Mouse (Mus musculus) forebrain, embryonic 10.5 days (tissue): ENCODE results near the gene Atxn7l1. TPM values are rescaled to one million over a fixed set of nuclear protein-coding genes. Genes with fewer than 3 reads are reported as not detected.

Experiments used
- DNase-seq: peaks from one replicate; pipeline ENCODE4 v3.0.0-alpha.2; 2017; ENCODE audit warnings: low spot score; ENCODE audit errors: extremely low spot score
- H3K27ac ChIP-seq: fragments of 300-500 bp; sonication (generic); 2 replicates; pipeline ENCODE4 v1.5.1; 2016; ENCODE audit warnings: mild to moderate bottlenecking
- H3K27me3 ChIP-seq: fragments of 300-500 bp; sonication (generic); 2 replicates; pipeline ENCODE4 v1.6.1; 2016; ENCODE audit warnings: mild to moderate bottlenecking; ENCODE audit not compliant: poor library complexity, severe bottlenecking
- H3K36me3 ChIP-seq: fragments of 300-500 bp; sonication (generic); replicated peaks from 2 replicates; pipeline ENCODE4 v1.6.1; 2016; ENCODE audit warnings: mild to moderate bottlenecking, moderate library complexity
- H3K4me1 ChIP-seq: fragments of 300-500 bp; sonication (generic); 2 replicates; pipeline ENCODE4 v1.6.1; 2016
- H3K4me3 ChIP-seq: fragments of 300-500 bp; sonication (generic); 2 replicates; pipeline ENCODE4 v1.5.1; 2016; ENCODE audit warnings: mild to moderate bottlenecking, moderate library complexity
- H3K9me3 ChIP-seq: fragments of 300-500 bp; sonication (generic); 2 replicates; pipeline ENCODE4 v1.6.1; 2016; ENCODE audit warnings: mild to moderate bottlenecking, moderate library complexity
- WGBS: fragments of 180-500 bp; shearing (Covaris S2); methylation state at CpG from one replicate; pipeline ENCODE4 v1.1.7; 2016; 5-methylcytosine and 5-hydroxymethylcytosine counted together
- polyA plus RNA-seq: library from polyadenylated mRNA; unstranded; fragments of >200 nt; fragmentation: Nextera tagmentation; extraction: Ambion mirVana; gene quantifications from 2 replicates; pipeline ENCODE4 v1.2.1, GENCODE M21; 2016

Gene Atxn7l1
- polyA plus RNA-seq, 1 experiment from 2014 or later: 11.0 TPM

DNA sequence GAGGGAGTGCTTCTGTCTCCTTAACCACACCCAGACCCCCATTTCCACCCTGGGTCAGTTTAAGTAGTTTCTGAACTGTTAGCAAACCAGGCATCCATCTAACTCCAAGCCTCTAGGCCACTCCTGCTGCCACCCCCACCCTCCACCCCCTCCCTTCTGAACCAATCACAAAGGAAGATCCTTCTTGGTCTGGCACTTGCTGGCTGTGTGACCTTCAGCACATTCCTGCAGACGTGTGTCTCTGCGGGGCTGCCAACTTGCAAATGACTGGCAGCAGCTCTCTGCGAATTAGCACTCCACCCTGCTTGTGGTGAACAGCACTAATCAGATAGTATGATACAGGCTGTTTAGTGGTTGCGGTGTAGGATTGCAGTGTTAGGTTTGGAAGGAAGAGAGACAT is 18.1 kb upstream of the Atxn7l1 start:
- WGBS: 20% methylated on average over 4 of the region's 4 CpGs
- H3K4me3 ChIP-seq: no peak overlapping the region
- no peaks in the 10 kb centered on the region for H3K36me3 ChIP-seq
- no peaks in the 10 kb centered on the region for H3K27me3 ChIP-seq
- no peaks in the 10 kb centered on the region for H3K9me3 ChIP-seq
- H3K27ac ChIP-seq: no peak overlapping the region
- peaks cover 19% of the 10 kb centered on the region for H3K4me1 ChIP-seq
- no peak for DNase-seq

DNA sequence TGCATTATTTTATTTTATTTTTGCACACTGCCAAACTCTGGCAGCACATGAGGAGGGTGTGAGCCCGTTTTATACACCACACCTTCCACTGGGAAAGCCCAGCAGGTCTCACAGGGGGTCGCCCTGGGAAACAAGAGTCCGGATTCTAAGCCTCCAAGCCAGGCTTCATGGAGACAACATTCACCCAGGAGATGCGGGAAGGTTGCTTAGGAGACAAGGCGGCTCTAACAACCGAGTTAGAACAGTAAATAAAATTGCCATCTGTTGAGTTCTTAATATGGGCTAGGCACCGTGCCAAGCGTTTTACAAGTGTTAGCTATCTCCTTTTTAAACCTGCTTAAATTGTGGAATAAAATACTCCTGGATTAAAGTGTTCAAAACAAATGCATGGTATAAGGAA is 17.1 kb upstream of the Atxn7l1 start:
- H3K27me3 ChIP-seq: no peaks in the 10 kb centered on the region
- 56% methylated on average over 8 of the region's 8 CpGs for WGBS
- H3K9me3 ChIP-seq: no peaks in the 10 kb centered on the region
- peaks cover 19% of the 10 kb centered on the region for H3K4me1 ChIP-seq
- DNase-seq: no peak
- H3K27ac ChIP-seq: no peak overlapping the region
- no peaks in the 10 kb centered on the region for H3K36me3 ChIP-seq
- no peak overlapping the region for H3K4me3 ChIP-seq

DNA sequence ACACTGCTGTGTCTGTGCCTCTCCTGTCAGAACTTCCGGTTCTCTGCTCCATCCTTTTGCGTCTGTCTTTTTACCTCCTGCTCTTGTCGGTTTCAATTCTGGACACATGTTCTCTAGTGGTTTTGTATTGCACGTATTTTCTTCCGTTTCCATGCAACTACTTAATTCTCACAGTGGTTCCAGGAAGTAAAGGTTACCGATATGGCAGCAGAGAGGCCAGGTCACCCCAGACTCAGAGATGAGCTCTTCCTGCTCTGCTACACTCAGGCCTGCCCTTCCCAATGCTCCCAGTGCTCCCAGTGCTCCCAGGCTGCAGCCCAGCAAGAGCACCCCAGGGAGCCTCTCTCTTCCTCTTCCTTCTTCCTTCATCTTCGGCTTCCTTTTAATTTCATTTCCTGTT is 15.7 kb upstream of the Atxn7l1 start:
- DNase-seq: no peak
- no peaks in the 10 kb centered on the region for H3K27me3 ChIP-seq
- no peaks in the 10 kb centered on the region for H3K36me3 ChIP-seq
- WGBS: 77% methylated on average over 7 of the region's 7 CpGs
- peaks cover 19% of the 10 kb centered on the region for H3K4me1 ChIP-seq
- no peak overlapping the region for H3K4me3 ChIP-seq
- no peaks in the 10 kb centered on the region for H3K9me3 ChIP-seq
- H3K27ac ChIP-seq: peak overlapping the region; percentile 8; the same call in 1 of the 2 replicates

DNA sequence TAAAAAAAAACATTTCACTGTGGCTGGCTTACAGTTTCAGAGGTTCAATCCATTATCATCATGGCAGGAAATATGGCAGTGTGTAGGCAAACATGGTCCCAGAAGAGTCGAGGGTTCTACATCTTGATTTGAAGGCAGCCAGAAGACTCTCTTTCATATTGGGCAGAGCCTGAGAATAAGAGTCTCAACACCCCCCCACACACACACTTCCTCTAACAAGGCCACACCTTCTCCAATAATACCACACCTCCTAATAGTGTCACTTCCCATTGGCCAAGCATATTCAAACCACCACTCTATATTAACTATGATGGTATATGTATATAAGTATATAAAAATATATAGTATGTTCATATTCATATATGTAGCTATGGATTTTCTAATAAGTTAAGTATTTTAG is 9.6 kb upstream of the Atxn7l1 start:
- Histone ChIP-seq H3K9me3 (no peaks in the 10 kb centered on the region), H3K4me3 (no peak overlapping the region), H3K27me3 (no peaks in the 10 kb centered on the region), H3K4me1 (no peaks in the 10 kb centered on the region), H3K27ac (no peak overlapping the region), H3K36me3 (no peaks in the 10 kb centered on the region)
- 90% methylated on average over 1 of the region's 1 CpGs for WGBS
- no peak for DNase-seq

DNA sequence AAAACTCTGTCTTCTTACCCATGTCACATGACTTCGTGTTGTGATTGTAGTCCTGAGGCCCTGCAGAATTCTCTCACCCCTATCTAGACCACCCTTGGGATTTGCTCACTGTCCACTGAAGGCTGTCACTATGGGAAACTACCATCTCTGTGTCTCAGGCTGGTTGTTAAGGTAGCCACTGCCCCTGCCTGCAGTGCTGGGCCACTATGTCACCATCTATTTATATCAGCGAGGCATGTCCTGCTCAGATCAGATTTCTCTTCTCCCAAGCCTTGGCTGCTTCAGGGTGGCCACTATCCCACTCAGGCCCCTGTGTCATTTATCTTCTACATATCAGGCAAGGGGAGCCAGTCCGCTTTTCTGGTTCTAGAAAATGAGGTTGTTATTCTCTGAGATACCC is 8.4 kb upstream of the Atxn7l1 start:
- WGBS: 83% methylated on average over 3 of the region's 3 CpGs
- no peaks in the 10 kb centered on the region for H3K9me3 ChIP-seq
- no peaks in the 10 kb centered on the region for H3K4me1 ChIP-seq
- DNase-seq: no peak
- H3K27ac ChIP-seq: no peak overlapping the region
- no peak overlapping the region for H3K4me3 ChIP-seq
- H3K27me3 ChIP-seq: no peaks in the 10 kb centered on the region
- no peaks in the 10 kb centered on the region for H3K36me3 ChIP-seq

DNA sequence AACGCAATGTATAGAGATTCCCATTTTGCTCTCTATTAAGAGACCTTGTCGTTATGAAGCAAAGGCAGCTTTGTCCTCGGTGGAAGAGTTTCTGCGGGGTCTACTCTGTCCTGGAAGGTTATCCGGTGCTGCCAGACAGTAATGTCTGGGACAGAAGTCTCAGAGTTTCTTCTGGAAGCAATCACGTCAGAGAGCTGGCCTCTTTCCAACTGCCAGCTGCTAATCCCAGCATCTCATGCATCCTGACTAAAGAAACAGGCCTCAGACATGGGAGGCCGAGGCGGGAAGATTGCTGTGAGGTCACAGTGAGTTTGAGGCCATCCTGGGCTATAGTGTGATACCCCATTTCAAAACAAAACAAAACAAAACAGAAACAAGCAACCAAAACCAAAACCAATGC is 3.0 kb upstream of the Atxn7l1 start:
- Histone ChIP-seq H3K4me1 (peaks cover 22% of the 10 kb centered on the region), H3K9me3 (no peaks in the 10 kb centered on the region), H3K4me3 (no peak overlapping the region), H3K27ac (no peak overlapping the region), H3K27me3 (peaks cover 27% of the 10 kb centered on the region), H3K36me3 (no peaks in the 10 kb centered on the region)
- 76% methylated on average over 8 of the region's 8 CpGs for WGBS
- no peak for DNase-seq

DNA sequence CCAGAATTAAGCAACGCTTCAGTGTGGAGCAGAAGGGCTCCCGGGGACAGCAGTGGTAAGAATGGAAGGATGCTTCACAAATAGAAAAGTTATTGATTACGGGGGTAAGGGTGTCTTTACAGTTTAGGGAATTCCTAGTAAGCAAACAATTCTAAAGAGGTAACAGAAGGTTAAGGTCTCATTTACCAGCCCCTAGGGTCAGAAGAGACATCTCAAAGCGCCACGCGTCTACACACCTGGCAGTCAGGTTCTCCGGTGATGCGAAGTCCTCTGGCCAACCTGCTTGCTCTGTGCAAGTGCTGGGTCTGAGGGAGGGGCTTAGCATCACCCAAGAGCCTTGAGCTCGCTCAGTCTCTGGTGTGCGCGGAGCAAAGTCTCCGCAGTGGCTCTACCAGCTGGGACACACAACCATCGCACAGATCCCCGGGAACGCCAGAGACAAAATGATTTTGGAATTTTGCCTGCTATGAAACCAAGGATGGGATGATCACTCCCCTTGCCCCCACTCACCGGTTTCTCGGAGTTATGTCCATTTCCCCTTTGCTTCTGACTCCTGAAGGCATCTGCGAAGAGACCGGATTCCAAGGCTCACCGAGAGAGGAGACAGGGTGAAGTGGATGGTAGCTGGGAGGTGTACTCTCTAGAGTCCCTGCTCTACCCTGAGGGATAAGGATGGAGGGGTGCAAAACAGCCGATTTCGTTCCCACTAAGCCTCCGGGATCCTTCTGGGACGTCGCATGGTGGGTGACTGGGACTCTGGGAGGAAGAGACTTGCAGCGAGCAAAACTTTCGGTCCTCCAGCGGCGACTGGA is 665 bp upstream of the Atxn7l1 start:
- peak; percentile 42 for DNase-seq
- Histone ChIP-seq H3K36me3 (no peaks in the 10 kb centered on the region), H3K9me3 (no peaks in the 10 kb centered on the region), H3K27me3 (peaks cover 27% of the 10 kb centered on the region), H3K4me3 (peak overlapping the region; percentile 71), H3K27ac (peak overlapping the region; percentile 79), H3K4me1 (peaks cover 22% of the 10 kb centered on the region)
- 5% methylated on average over 29 of the region's 29 CpGs for WGBS

DNA sequence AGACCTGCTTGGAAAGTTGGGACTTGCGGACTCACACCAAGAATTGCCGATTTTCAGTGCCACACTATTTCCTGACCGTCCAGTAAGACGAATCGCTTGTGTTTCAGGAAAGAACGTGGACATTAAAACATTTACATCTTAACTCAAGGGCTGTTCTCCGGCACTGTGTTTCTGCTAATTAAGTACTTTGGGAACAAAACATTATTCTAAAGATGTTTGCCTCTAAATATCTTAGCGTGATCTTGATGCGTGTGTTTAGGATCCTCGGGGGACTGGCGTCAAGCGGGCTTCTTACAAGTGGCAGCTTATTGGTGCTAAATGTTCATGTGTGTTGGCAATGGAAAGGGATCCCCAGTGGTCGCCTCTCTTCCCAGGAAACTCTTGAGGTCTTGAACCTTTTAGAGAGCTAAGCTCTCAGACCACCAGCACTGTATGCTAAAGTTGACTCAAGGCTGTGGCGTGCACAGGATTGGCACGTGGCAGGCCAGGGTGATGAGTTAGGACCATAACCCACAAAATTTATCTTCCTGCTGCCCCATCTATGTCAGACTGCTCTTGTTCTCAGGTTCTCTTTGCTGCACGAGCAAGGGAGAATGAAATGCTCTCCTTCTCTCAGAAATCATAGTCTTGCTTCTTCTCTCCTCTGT is 2.2 kb downstream of the Atxn7l1 start:
- Histone ChIP-seq H3K27ac (no peak overlapping the region), H3K4me1 (peaks cover 22% of the 10 kb centered on the region), H3K27me3 (peaks cover 23% of the 10 kb centered on the region), H3K36me3 (no peaks in the 10 kb centered on the region), H3K9me3 (no peaks in the 10 kb centered on the region), H3K4me3 (no peak overlapping the region)
- 95% methylated on average over 16 of the region's 16 CpGs for WGBS
- no peak for DNase-seq

DNA sequence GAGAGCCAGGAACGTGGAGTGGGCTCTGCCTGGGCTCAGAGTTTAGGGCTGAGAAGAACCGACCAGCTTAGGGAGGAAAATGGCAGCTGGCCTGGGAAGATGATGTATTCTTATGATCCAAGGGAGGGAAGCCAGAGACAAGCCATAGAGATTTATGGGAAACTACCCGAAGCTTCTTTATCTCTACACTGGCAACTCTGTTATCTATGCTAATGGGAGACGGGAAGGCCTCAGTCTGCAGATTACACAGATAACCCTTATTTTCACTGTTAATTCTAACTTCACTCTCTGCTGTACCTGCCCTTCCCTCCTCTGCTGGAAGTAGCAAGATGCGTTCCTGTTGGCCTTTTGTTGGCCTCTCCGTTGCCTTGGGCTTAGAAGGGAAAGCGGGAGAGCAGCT is 5.6 kb downstream of the Atxn7l1 start:
- DNase-seq: no peak
- H3K27ac ChIP-seq: no peak overlapping the region
- peaks cover 9% of the 10 kb centered on the region; the same call in 1 of the 2 replicates for H3K36me3 ChIP-seq
- no peaks in the 10 kb centered on the region for H3K9me3 ChIP-seq
- WGBS: 81% methylated on average over 7 of the region's 7 CpGs
- H3K4me1 ChIP-seq: peaks cover 12% of the 10 kb centered on the region
- H3K27me3 ChIP-seq: no peaks in the 10 kb centered on the region
- no peak overlapping the region for H3K4me3 ChIP-seq

DNA sequence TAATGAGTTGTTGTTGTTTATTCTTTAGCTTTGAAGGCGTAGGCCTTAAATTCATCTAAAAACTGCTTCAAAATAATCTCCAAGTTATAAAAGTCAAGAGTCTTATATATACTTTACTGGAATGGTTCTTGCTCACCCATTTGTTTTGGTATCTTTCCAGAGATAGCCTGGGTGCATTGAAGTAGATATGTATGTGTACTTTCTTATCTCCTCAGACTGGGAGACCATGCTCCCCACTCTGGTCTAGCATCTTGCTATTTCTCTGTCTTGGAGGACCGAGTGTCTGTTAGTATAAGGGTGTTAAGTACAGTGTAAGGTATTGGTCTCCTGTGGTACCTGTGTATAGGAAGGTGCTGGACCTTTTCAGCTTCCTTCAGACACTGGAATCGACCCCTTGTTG is 6.4 kb downstream of the Atxn7l1 start:
- no peaks in the 10 kb centered on the region for H3K27me3 ChIP-seq
- 88% methylated on average over 3 of the region's 3 CpGs for WGBS

DNA sequence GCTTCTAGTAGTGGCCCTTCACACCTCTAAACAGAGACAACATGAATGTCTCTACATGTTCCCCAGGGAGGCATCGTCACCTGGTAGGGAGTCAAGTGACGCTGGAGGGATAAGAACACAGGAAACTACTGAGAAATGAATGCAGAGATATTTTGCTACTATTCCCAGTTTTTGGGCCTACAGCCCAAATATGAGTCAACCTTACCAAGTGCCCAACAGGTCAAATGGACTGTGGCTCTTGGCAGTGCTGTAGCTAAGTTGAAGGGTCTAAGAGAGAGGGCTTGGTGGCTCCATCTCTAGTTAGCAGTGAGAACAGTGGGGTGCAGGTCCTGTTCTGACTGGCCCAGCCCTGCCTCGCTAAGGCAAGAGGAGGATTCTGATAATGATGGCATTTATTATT is 7.2 kb downstream of the Atxn7l1 start:
- H3K4me3 ChIP-seq: no peak overlapping the region
- H3K27me3 ChIP-seq: no peaks in the 10 kb centered on the region
- WGBS: 90% methylated on average over 3 of the region's 3 CpGs
- no peaks in the 10 kb centered on the region for H3K9me3 ChIP-seq
- peaks cover 13% of the 10 kb centered on the region; the same call in 1 of the 2 replicates for H3K36me3 ChIP-seq
- no peaks in the 10 kb centered on the region; the same call in 1 of the 2 replicates for H3K4me1 ChIP-seq
- H3K27ac ChIP-seq: no peak overlapping the region
- DNase-seq: no peak

More for the DNA sequence above, 6.4 kb downstream of the Atxn7l1 start:
- peaks cover 9% of the 10 kb centered on the region; the same call in 1 of the 2 replicates for H3K36me3 ChIP-seq
- H3K27ac ChIP-seq: no peak overlapping the region
- peaks cover 5% of the 10 kb centered on the region for H3K4me1 ChIP-seq
- H3K4me3 ChIP-seq: no peak overlapping the region
- no peaks in the 10 kb centered on the region for H3K9me3 ChIP-seq
- no peak for DNase-seq

DNA sequence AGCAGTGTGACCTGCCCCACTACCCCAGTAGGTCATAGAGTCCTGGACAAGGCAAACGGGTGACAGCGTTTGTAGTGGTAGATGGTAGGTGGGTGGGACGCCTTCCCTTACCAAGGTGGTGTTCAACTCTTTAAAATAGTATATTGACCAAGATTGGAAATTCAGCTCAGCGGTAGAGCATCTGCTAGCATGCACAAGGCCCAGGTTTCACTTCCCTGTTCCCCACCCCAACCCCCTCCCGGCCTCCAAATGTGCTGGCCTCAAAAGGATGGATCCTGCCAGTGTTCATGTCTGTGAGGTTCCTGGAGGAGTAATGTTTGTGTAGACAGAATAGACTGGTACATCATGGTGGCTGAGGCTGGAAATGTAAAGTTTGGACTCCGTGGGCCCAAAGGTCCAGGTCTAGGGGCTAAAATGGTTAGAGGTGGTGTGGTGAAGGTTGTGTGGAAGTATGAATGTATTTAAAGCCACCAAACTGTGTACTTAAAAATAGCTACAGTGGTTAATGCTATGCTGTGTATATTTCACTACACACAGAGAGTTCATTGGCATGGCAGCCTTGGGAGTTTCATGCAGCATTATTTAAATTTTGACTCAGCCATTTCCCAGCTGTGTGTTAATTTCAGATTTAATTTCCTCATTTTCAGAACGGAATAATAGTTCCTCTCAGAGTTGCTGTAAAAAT is 9.0 kb downstream of the Atxn7l1 start:
- no peaks in the 10 kb centered on the region for H3K9me3 ChIP-seq
- no peak overlapping the region for H3K27ac ChIP-seq
- no peak overlapping the region for H3K4me3 ChIP-seq
- H3K27me3 ChIP-seq: no peaks in the 10 kb centered on the region
- H3K36me3 ChIP-seq: peaks cover 13% of the 10 kb centered on the region; the same call in 1 of the 2 replicates
- DNase-seq: no peak
- no peaks in the 10 kb centered on the region; the same call in 1 of the 2 replicates for H3K4me1 ChIP-seq
- 94% methylated on average over 7 of the region's 7 CpGs for WGBS

DNA sequence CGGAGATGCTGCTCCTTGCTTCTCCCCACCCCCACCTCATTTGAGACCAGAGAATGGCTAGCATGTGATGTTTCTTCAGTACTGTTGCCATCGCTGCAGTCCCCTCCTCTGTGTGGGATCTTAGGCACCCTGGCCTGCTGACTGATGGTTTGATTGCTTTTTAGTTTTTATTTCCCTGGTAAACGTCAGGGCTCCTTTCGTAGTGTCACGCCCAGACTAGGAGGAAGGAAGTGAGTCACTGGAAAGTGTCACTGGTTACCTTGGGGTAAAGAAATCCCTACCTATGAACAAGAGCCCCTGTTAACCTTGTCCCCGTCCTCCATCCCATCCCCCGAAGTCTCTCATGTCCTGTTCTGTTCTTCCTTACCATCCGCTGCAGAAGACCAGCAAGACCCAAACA is 10.8 kb downstream of the Atxn7l1 start:
- H3K36me3 ChIP-seq: peaks cover 13% of the 10 kb centered on the region; the same call in 1 of the 2 replicates
- peaks cover 6% of the 10 kb centered on the region for H3K4me1 ChIP-seq
- WGBS: 89% methylated on average over 8 of the region's 8 CpGs
- no peak overlapping the region for H3K27ac ChIP-seq
- no peaks in the 10 kb centered on the region for H3K9me3 ChIP-seq
- no peak overlapping the region for H3K4me3 ChIP-seq
- H3K27me3 ChIP-seq: no peaks in the 10 kb centered on the region
- no peak for DNase-seq
